Mouse (Mus musculus) frontal cortex, postnatal 14 days (tissue): Measurements from ENCODE around the gene Arhgap21.

ENCODE experiments used
- DNase-seq, 2 experiments: peaks; one replicate each; pipeline ENCODE4 v3.0.0; 2022; ENCODE audit warnings: low spot score in 2 of 2

Arhgap21 gene

DNA sequence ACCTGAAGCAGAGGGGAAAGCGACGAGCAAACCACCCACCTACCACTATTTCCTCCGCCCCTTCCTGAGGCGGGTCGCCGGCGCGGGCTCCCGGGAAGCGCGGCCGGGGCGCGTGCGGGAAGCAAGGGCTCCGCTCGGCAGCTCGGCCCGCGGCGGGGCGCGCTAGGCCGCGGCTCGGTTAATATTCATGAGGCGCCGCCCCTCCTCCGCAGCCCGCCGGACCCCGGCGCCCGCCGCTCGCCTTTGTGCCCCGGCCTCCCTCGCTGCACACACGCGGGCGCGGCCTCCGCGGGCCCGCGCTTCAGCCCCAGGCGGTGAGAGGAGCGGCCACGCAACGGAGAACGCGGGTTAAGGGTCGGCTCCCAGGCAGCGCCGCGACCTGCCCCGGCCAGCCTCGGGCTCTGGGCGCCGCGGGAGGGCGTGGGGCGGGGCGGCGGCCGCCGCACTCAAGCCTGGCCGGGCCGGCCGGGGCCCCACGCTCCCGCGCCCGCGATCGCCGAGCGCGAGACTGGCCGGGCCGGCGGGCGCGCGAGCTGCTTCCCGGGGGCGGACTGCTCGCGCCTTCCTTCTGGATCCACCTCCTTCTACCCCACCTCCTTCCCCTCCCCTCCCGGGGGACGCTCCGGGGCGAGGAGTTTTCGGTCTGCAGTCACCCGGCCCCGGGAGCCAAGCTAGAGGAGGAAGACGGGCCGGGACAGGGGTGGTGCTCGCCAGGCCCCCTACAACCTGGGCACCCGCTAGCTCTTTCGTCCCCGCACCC is at the start of gene Arhgap21:
Arhgap21 (minus strand) TSS at position 441 of the 760 bp plus-strand sequence.
- peak; percentile 61 to 67 for DNase-seq

DNA sequence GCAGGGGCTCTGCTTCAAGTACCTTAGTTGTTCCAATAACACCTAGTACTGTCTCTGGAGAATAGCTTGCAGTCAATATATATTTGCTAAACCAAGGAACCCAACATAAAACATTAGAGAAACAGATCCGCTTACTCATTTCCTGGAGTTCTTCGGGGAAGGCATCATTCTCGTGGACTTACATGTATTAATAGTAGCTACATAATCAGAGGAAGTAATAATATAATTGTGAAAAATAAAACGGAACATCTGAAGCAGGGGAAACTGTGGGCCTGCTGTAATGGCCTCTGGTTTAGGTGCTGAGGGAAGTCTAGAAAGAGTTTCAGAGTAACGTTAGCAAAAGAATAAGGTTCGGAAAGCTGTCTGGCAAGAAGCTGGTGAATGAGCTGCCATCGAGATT is 47.9 kb upstream of the Arhgap21 start:
- no peak for DNase-seq

DNA sequence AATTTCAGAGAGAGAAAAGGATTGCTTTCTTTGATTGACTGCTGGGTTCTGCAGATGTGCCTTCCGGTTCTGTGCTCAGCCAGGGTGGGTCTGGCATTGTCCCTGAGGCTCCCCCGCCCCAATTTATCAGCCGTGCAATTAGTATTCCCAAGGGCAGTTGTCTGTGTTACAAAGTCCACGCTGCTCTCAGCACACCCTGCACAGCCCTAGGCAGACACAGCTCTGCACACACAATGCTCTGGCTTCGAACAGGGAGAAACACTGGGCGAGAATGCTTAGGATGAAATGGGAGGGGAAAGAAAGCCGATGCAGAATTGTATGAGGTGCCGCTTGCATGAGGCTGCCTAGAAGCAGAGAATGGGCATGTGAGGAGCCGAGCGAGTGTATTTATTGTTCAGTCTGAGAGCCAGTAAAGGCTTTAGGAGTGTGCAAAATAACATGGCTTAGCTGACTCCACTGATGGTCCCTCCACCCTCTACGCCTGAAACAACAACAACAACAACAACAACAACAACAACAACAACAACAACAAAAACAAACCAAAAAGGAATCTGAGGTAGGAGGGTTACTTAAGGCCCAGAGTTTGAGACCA is 42.2 kb upstream of the Arhgap21 start:
- no peak for DNase-seq

DNA sequence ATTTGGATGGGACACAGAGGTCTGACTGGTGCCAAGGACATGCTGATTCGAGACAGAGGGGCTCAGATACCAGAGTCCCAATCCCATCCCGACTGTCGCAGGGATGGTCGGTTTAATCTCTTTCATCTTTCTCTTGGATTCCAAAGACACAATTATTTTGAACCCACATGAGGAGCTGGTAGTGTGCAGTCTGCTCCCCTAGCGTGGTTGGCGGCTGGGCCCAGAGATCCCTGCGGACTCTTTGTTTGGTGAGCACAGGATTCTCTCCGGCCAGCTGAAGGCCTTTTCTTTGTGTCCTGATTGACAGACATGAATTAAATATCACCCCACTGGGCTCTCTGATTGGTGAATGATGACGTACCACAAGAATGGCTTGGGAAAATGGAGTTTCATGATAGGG is 41.5 kb upstream of the Arhgap21 start:
- DNase-seq = no peak

DNA sequence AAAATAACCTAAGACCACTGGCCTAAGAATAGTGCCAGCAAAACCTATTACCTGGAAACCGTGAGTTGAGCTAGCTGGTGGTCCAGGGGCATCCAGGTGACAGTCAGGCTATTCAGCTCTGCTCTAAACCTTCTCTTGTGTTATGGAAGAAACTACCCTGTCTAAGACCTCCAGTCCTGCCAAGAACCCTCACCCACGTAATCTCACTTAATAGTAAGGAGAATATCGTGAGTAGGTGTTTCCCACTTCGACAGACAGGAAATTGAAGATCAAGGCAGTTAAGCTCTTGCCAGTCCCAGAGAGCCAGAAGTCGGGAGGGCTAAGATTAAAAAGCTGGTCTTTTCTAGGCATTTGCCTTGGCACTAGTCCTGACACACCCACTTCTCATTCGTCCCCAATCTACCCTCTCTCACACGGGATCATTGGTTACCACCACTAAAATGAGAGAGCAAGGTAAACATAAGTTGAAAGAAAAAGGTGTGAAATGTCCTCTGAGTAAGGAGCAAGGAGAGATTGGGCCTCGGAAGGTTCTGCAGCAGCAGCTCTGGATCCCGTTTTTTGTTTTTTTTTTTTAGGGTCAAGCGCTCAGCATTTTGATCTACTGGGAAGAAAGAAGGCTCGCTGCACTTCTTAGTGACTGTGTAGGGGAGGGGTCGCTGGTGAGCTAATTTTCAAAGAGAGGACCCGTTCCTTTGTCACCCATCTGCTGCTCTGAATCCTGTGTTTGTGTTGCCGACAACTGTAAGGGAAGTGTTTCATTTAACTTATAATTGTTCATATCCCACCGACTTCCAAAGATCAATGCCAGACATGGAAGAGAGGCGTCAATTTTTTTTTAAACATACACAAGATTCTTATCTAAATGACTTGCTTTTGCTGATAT is 40.8 kb upstream of the Arhgap21 start:
- DNase-seq = no peak

DNA sequence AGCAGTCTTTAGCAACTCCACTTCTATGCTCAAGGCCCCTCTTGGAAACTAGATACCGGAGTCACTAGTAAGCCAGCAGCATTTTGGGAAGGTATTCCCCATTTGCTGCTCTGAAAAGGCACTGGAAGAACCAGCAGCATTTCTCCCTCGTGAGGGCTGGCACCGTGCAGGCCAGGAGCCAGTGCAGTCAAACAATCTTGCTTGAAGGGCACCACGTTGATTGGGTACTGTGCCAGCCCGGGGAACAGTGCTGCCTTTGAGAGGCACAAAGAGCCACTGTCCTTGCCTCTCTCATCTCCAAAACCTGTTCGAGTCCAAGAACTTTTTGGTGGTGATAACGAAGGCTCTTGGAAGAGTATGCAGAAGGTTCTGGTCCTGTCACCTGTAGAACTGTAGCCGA is 33.9 kb upstream of the Arhgap21 start:
- peak in 1 of 2 experiments; percentile 37 for DNase-seq

DNA sequence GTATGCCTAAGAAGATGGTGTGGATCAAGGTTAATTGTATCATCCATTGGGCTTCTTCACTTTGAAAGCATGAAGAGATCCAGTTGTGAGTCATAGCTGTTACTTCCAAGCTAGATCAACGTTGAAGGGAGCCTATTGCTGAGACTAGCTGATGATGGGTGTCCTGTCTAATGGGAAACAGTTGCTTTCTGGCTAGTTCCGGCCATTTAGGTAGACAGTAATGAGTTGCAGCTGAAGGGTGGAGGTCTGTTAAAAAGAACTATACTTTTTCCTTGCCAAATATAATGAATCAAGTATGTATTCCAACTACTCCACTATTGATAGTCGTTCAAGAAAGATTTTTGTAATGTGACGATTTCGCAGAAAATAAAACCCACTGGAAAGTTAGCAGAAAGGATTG is 32.5 kb upstream of the Arhgap21 start:
- DNase-seq = no peak

DNA sequence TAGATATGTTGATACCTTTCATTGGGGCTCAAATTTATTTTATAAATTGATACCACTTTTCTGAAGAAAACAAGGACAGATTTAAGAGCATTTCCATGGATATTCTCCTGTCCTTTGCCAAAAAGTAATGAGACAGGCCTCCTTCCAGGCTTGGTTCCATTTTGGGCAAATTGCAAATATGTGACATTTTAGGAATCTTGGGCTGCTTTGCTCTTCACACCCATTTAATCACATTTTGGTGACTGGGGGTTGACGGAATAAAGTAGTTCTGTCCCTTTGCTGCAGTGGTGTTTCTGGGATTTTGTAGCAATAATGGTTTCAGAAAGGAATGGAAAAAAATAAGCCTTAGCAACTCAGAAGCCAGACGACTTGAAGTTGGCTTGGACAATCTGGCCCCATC is 26.9 kb upstream of the Arhgap21 start:
- DNase-seq = no peak

DNA sequence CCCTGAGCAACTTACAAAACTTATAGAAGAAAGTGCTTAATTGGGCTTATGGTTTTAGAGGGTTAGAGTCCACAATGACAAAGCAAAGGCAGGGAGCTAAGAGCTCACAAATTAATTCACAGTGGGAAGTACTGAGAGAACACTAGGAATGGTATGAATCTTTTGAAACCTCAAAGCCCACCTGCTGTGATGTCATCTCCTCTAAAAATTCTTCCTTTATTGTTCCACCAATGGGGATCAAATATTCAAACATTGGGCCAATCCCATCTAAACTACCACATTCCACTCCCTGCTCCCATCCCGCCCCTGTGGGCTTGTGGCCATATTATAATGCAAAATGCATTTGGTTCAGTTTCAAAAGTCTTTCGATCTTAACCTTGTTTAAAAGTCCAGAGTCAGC is 22.8 kb upstream of the Arhgap21 start:
- DNase-seq = no peak

DNA sequence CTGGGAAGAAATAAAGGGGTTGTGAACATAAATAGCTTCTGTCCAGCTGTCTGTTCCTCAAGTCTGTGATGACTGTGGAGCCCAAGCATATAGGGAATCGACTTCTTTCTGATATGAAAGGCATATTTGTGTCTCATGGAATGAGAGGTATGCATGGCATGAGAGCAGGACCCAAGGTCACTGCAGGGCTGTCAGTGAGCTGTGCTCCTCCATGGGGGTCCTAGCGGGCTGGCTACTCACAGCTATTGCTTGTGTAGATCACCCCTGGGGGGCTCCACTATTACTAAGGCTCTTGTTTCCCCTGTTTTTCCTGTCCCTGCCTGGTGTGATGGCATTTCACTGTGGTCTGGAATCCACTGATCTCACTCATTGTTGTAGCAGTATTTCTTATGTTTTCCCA is 22.2 kb upstream of the Arhgap21 start:
- DNase-seq = no peak

DNA sequence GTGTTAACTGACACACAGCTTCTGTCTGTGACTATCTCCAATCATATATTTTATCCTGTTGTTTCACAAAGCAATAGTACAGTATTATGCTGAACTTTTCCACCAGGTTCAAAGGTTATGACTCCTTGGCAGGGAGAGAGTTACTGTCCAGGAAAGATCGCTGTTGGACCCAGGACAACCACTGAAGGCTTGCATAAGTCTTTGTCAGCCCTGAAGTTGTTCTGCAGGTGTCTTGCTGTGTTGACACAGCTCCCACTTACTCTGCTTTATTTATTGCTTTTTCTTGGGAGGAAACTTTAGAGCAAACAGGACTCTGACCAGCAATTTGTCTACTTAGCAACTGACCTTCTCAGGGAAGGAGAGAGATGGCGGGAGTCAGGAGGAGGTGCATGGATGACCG is 21.4 kb upstream of the Arhgap21 start:
- DNase-seq = no peak

DNA sequence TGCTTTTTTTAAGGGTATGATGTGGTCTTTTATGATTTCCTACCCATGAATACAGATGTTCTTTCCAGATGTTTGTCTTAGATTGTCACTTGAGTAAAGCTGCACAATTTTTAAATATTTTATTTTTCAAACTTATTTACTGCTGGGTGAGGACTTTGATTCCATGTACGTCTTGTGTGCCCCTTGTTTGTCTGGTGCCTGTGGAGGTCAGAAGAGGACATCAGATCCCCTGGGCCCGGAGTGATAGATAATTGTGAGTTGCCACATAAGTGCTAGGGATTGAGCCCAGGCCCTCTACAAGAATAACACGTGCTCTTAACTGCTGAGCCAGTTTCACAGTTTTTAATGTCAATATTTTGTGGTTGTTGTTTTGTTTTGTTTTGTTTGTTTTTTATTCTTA is 19.1 kb upstream of the Arhgap21 start:
- DNase-seq = no peak

DNA sequence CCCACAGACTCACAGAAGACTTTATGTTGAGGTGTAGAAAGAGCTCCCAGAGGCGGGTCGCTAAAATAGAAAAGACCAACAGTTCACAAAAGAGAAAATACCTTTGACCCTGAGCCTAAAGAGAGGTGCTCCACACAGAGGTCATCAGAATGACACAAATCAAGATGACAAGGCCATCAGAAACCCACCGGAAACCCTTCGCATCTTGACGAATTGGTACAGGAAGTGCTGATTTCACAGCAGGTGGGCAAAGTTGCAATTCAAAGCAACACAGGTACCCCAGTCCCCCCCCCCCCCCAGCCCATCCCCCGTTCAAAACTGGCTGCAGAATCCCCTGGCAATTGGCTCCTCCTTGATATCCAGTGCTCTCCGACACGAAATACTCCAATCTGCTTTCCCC is 10.0 kb upstream of the Arhgap21 start:
- no peak for DNase-seq

DNA sequence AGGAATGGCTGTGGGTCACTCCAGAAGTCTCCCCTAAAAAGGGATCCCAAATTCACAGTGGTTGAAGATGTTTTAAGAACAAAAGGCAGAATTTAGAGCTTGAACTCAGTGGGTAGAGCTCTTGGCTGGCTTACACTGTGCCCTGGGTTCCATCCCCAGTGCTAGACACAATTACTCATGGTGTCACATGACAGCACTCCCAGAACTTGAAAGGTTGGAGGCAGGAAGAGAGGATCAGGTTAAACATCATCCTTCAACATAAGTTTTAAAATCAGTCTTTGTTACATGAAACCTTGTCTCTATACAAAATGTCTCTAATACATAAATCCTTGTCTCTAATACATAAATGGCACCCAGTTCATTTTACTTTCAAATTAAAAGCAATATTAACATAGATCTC is 8.4 kb upstream of the Arhgap21 start:
- DNase-seq = no peak

DNA sequence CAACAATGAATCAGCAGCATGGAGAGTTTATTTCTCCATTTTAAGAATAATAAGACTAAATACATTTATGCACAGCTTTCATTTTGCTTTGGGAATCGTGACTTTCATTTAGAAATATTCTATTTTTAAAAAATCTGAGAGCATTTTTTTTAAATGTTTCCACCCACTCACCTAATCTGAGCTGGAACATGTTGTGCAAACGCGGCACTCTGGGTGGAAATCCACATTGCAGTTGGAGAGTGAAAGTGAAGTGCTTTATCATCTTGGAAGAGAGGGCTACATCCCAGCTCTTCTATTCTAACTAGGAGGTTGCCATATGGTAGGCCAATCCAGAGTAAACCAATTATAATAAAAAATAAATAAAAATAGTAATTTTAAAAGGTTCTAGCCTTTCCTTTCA is 4.8 kb upstream of the Arhgap21 start:
- no peak for DNase-seq

DNA sequence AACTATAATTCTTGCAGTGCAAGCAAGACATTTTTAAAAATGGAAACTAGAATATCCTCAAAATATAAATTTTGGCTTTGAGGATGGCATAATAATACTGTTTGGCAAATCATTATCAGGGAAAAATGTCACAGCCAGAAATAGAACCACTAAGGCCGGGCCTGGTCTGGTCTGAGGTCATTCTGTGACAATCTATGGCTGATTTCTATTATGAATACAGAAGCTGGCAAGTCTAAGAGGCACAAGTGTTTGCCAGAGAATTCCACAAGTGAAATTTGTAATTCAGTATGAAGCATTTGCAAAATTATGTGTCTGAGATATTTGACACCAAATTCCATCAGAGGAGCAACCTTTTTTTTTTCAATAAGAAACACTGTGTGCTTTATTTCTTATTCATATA is 3.5 kb upstream of the Arhgap21 start:
- DNase-seq = no peak

DNA sequence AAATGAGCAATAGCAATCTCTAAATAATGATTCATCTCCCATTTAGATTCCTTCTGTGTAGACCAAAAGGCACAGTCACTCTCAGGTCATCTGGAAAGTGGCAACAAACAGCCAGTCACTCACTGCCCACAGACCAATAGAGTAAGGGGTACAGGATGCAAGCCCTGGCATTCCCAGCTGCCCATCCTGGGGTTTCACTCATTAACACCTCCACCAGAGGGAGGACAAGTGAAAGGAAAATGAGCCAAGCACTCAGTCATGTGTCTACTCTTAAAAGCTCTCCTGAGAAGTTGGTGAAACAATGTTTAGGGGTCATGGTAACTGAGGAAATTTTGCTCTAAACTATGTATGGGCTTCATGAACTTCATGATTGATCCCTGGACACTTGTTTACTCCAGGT is 2.9 kb upstream of the Arhgap21 start:
- DNase-seq = no peak

DNA sequence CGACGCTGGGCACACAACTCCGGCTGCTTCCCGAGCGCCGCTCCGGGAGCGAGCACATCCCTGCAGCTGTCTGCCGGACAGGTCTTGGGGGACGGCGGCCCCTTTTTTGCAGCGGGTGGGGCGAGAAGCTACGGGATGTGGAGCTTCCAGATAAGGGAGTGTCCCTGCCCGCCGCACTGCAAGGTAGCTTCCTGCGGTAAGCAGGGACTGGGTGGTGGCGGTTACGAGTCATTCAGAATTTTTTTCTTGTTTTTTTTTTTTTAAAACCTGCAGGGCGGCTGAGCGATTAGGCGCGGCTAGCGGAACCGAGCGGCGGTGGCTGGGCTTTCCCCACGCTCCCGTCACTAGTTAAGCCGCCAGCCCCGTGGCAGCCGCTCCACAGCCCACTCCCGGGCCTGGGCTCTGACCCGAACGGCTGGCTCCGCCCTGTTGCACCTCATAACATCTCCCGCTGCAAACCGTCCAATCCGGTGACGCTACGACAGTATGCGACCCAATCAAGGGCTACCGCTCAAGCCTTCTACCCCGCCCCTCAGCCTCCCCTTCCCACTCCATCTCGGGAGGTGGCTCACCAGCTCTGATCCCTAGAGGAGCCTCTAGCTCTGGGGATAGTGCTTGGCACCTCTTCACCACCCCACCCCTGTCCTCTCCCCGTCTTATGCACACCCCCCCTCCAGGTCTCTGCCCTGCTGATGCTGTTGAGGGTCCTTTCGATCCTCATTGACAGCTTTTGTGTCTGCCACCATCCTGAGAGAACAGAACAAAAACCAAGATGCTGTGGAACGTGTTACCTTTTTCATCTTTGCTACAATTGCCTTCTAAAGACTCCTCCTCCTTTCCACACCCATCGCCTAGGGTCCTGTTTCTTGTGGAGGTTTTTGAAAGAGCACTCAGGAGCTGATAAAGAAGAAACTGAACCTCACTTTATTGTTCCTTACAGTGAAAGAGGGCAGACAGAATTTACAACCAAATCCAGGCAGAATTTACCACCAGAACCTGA is 820 bp upstream of the Arhgap21 start:
- DNase-seq = peak; percentile 94 to 95

DNA sequence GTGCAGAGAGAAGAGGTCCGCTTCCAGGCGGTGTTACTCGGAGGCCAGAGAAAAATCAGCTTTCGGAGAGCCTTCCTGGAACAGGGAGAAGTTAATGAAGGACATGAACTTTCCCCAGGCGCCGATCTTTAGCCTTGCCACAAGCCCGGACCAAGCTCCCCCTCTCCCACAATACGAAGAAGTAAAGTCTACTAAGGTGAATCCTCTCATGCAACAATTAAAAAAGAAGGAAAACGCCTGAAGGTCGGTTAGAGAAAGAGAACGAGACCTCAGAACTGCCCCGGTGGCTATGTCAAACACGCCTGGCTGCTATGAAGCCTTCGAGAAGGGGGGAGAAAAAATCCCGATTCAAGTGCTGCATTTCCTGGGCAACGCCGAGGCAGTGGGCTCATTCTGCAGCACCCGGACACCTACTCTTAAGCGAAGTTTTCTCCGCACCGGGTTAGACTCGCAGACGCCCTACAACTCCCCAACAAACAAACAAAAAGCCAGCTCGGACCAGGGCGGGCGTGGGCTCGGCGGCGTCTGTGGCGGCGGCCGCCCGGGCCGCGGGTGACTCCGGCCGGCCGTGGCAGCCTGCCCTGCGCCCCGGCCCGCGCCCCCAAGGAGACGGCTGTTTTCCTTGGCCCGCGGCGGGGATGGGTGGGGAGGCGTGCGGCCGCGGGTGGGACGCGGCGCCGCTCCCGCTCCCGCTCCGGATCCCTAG is 882 bp downstream of the Arhgap21 start:
- DNase-seq = peak in 1 of 2 experiments; percentile 31

DNA sequence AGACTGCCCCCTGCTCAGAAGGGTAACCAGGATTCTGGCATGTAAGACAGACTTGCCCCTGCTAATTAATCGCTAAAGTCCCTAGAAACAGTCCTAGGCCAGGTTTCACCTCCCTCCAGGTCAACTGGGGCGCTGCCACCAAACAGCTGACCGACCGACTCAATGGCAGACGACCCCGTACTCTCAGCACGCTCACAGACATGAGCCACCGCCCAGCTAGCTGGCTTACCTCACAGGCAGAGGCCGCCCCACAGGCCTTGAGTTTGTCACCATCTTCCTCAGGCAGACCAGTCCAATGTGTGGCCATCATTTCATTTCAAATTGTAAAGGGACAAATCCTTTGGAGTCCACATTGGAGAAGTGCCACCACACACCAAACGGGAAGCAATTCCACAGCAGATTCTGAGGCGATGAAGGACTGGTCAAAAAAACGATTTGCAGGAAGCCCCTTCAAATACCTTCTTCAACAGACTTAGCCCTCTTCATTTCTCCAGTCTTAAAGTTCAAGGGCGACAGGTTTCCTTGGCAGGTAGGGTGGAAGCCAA is 1.5 kb downstream of the Arhgap21 start:
- DNase-seq = peak in 1 of 2 experiments; percentile 26
